Mouse (Mus musculus): ENCODE results near the gene Gm4553. TPM values are rescaled to one million over a fixed set of nuclear protein-coding genes. Genes with fewer than 3 reads are reported as not detected.
"Not testable (repeated sequence)": the region's sequence is repeated elsewhere in the genome, so short reads cannot be mapped to it uniquely, and the experiment has no call there.

Gene Gm4553
- polyA plus RNA-seq, 1 experiment from 2014 or later = not detected

GRCm38 (mm10) chr7:142146033-142146432, 19.5 kb downstream of the Gm4553 start:
- Histone ChIP-seq H3K27ac (replicated peaks; ENCODE audit: low read depth, low read length) (no peak overlapping the region), H3K4me1 (ENCODE audit: control insufficient read depth, insufficient read depth, low read length) (no peaks in the 10 kb centered on the region), H3K9ac (replicated peaks; ENCODE audit: low read length) (no peak overlapping the region), H3K27me3 (ENCODE audit: control insufficient read depth, insufficient read depth, low read length) (no peaks in the 10 kb centered on the region), H3K9me3 (ENCODE audit: control insufficient read depth, low read length) (no peaks in the 10 kb centered on the region), H3K4me2 (ENCODE audit: low read length) (no peak overlapping the region), H3K36me3 (ENCODE audit: control insufficient read depth, insufficient read depth, low read length) (no peaks in the 10 kb centered on the region), H3K4me3 (replicated peaks; ENCODE audit: low read depth, low read length) (no peak overlapping the region)
- ATAC-seq (ENCODE audit: low FRiP score, low TSS enrichment) (no peak), DNase-seq (peak; percentile 83)
- WGBS = 0% methylated on average over 1 of the region's 1 CpGs

DNA sequence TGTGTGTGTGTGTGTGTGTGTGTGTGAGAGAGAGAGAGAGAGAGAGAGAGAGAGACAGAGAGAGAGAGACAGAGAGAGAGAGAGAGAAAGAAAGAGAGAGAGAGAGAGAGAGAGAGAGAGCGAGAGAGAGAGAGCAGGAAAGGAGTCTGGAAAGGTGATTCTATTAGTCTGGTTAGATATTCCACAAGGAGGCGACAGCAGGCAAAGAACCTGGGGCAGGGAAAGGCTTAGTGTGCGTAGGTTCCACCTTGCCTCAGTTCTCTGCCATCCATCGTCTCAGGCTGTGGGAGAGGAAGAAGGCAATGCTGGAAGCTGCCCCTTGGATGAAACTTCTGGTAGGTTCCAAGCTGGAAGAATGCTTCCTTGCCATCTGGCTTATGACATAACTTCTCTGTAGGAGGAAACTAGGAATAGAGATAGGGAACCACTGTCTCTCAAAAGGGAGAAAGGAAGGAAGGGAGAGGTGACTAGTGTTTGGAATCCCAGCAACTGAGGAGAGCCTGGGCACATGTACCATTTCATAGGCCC, 20.1 kb downstream of the Gm4553 start:
- H3K4me1 ChIP-seq (ENCODE audit: control insufficient read depth, insufficient read depth, low read length) = no peaks in the 10 kb centered on the region
- no peaks in the 10 kb centered on the region for H3K27me3 ChIP-seq (ENCODE audit: control insufficient read depth, insufficient read depth, low read length)
- no peaks in the 10 kb centered on the region for H3K36me3 ChIP-seq (ENCODE audit: control insufficient read depth, insufficient read depth, low read length)
- WGBS = 56% methylated on average over 4 of the region's 4 CpGs
- DNase-seq = no peak
- no peaks in the 10 kb centered on the region for H3K9me3 ChIP-seq (ENCODE audit: control insufficient read depth, low read length)
- H3K4me2 ChIP-seq (ENCODE audit: low read length) = no peak overlapping the region
- no peak overlapping the region for H3K4me3 ChIP-seq (replicated peaks; ENCODE audit: low read depth, low read length)
- no peak overlapping the region for H3K27ac ChIP-seq (replicated peaks; ENCODE audit: low read depth, low read length)
- ATAC-seq (ENCODE audit: low FRiP score, low TSS enrichment) = no peak
- H3K9ac ChIP-seq (replicated peaks; ENCODE audit: low read length) = no peak overlapping the region

DNA sequence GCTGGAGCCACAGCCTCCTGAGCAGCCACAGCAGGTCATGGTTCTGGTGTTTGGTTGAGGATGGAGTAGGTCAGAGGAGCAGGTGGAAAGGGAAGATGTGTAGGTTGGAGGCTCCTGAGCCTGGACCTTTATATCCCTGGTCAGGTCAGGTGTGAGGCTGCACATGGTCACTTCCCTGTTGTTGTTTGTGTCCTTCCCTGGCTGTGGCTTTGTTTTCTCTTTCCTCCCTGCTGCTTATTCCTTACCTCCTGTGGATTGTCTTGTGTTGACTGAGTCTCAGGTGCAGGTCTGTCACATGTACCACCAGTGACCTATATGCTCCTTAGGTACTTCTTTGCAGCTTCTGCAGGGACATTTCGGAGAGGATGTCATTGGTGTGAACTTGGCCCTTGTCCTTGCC, 21.0 kb downstream of the Gm4553 start, which contains the start of gene Gm45337:
Gm45337 (minus strand) TSS at position 101 of the 400 bp plus-strand sequence.
- Histone ChIP-seq H3K9ac (replicated peaks; ENCODE audit: low read length) (no peak within 1 kb of the TSS), H3K36me3 (ENCODE audit: control insufficient read depth, insufficient read depth, low read length) (no peaks in the 10 kb centered on the region), H3K4me2 (ENCODE audit: low read length) (no peak within 1 kb of the TSS), H3K4me1 (ENCODE audit: control insufficient read depth, insufficient read depth, low read length) (no peaks in the 10 kb centered on the region), H3K9me3 (ENCODE audit: control insufficient read depth, low read length) (no peaks in the 10 kb centered on the region), H3K27ac (replicated peaks; ENCODE audit: low read depth, low read length) (no peak within 1 kb of the TSS), H3K27me3 (ENCODE audit: control insufficient read depth, insufficient read depth, low read length) (no peaks in the 10 kb centered on the region), H3K4me3 (replicated peaks; ENCODE audit: low read depth, low read length) (no peak within 1 kb of the TSS)
- 74% methylated on average over 1 of the region's 1 CpGs for WGBS
- DNase-seq = no peak
- no peak for ATAC-seq (ENCODE audit: low FRiP score, low TSS enrichment)

GRCm38 (mm10) chr7:142143506-142144010, 22.0 kb downstream of the Gm4553 start:
- H3K9ac ChIP-seq (replicated peaks; ENCODE audit: low read length); H3K27ac ChIP-seq (replicated peaks; ENCODE audit: low read depth, low read length); H3K9me3 ChIP-seq (ENCODE audit: control insufficient read depth, low read length); H3K27me3 ChIP-seq (ENCODE audit: control insufficient read depth, insufficient read depth, low read length); H3K4me2 ChIP-seq (ENCODE audit: low read length); H3K36me3 ChIP-seq (ENCODE audit: control insufficient read depth, insufficient read depth, low read length); H3K4me1 ChIP-seq (ENCODE audit: control insufficient read depth, insufficient read depth, low read length); ATAC-seq (ENCODE audit: low FRiP score, low TSS enrichment); H3K4me3 ChIP-seq (replicated peaks; ENCODE audit: low read depth, low read length); DNase-seq: not testable (repeated sequence)
- 73% methylated on average over 1 of the region's 1 CpGs for WGBS

DNA sequence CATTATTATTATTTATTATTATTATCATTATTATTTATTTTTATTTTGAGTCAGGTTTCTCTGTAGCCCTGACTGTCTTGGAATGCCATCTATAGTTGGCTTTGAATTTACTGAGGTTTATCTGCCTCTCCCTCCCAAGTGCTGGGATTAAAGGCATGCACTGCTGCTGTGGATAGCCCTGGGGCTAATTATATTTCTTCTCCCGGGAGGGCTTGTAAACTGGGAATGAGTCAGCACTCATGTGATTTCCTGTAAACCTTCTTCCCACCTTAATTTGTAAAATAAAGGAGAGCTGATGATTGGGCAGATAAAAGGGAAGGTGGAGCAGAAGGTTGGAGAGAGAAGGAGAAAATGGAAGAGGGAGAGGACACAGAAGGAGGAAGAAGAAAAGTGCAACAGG, 24.8 kb downstream of the Gm4553 start:
- no peaks in the 10 kb centered on the region for H3K27me3 ChIP-seq (ENCODE audit: control insufficient read depth, insufficient read depth, low read length)
- no peaks in the 10 kb centered on the region for H3K36me3 ChIP-seq (ENCODE audit: control insufficient read depth, insufficient read depth, low read length)
- H3K9me3 ChIP-seq (ENCODE audit: control insufficient read depth, low read length) = no peaks in the 10 kb centered on the region
- no peak overlapping the region for H3K4me2 ChIP-seq (ENCODE audit: low read length)
- DNase-seq = no peak
- 59% methylated on average over 1 of the region's 1 CpGs for WGBS
- H3K27ac ChIP-seq (replicated peaks; ENCODE audit: low read depth, low read length) = no peak overlapping the region
- no peak overlapping the region for H3K4me3 ChIP-seq (replicated peaks; ENCODE audit: low read depth, low read length)
- H3K9ac ChIP-seq (replicated peaks; ENCODE audit: low read length) = no peak overlapping the region
- ATAC-seq (ENCODE audit: low FRiP score, low TSS enrichment) = no peak
- H3K4me1 ChIP-seq (ENCODE audit: control insufficient read depth, insufficient read depth, low read length) = no peaks in the 10 kb centered on the region

DNA sequence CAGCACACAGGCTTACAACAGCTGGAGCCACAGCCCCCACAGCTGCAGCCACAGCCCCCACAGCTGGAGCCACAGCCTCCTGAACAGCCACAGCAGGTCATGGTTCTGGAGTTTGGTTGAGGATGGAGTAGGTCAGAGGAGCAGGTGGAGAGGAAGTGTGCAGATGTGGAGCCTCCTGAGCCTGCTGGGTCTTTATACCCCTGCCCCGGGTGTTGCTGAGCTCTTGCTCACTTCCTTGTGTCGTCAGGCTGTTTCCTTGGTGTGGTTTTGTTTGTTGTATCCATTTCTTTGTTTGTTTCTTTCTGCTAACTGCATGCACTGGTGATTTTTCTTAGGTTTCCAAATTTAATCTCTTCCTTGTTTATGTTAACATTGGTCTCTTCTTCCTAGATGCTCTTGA, 29.6 kb downstream of the Gm4553 start, which contains the start of gene Gm39115:
Gm39115 (minus strand) TSS at position 101 of the 400 bp plus-strand sequence.
- not testable (repeated sequence) for H3K4me3 ChIP-seq (replicated peaks; ENCODE audit: low read depth, low read length); H3K4me2 ChIP-seq (ENCODE audit: low read length); H3K9ac ChIP-seq (replicated peaks; ENCODE audit: low read length); H3K9me3 ChIP-seq (ENCODE audit: control insufficient read depth, low read length); ATAC-seq (ENCODE audit: low FRiP score, low TSS enrichment); H3K4me1 ChIP-seq (ENCODE audit: control insufficient read depth, insufficient read depth, low read length); H3K27ac ChIP-seq (replicated peaks; ENCODE audit: low read depth, low read length); H3K27me3 ChIP-seq (ENCODE audit: control insufficient read depth, insufficient read depth, low read length); H3K36me3 ChIP-seq (ENCODE audit: control insufficient read depth, insufficient read depth, low read length); DNase-seq
- WGBS = 53% methylated on average over 2 of the region's 2 CpGs

DNA sequence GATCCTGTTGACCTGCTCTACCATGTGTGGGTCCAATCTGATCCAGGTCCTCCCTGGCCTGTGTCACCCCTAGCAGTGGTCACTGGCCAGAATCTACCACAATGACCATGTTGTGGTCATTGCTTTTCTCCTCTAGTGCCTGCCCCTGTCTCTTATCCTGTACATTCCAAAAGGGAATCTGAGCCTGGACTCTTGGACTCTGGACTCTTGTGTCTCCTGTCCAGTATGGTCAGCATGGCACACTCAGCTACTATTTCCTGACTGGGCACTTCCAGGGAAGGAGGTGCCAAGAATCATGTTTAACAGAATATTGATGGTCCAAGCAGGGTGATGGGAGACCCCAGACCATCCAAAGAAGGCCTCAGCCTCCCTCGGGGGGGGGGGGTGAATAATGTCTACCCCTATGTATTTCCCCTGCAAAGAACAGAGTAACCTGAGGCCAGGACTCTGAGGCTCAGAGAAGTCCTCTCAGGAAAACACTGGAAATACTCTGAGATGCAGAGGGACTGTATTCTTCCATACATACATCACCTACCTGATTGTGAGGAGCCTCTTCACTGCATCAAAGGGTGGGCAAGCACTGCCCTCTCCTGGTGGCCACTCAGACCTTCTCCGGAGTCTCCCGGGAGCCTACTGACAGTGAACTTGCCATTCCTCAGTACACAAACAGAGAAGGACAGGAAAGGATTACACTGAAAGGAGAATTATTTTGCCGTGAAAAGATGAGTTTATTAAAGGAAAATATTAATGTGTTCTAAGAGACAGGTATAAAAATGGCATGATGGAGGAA, 31.1 kb downstream of the Gm4553 start:
- H3K27me3 ChIP-seq (ENCODE audit: control insufficient read depth, insufficient read depth, low read length) = no peaks in the 10 kb centered on the region
- DNase-seq = peak; percentile 66
- H3K9me3 ChIP-seq (ENCODE audit: control insufficient read depth, low read length) = no peaks in the 10 kb centered on the region
- no peak overlapping the region for H3K4me3 ChIP-seq (replicated peaks; ENCODE audit: low read depth, low read length)
- H3K27ac ChIP-seq (replicated peaks; ENCODE audit: low read depth, low read length) = no peak overlapping the region
- no peaks in the 10 kb centered on the region for H3K36me3 ChIP-seq (ENCODE audit: control insufficient read depth, insufficient read depth, low read length)
- no peaks in the 10 kb centered on the region for H3K4me1 ChIP-seq (ENCODE audit: control insufficient read depth, insufficient read depth, low read length)
- H3K9ac ChIP-seq (replicated peaks; ENCODE audit: low read length) = no peak overlapping the region
- WGBS = 65% methylated on average over 4 of the region's 4 CpGs
- no peak overlapping the region for H3K4me2 ChIP-seq (ENCODE audit: low read length)
- no peak for ATAC-seq (ENCODE audit: low FRiP score, low TSS enrichment)

GRCm38 (mm10) chr7:142128843-142129242, 36.7 kb downstream of the Gm4553 start:
- Histone ChIP-seq H3K4me3 (replicated peaks; ENCODE audit: low read depth, low read length) (no peak overlapping the region), H3K4me1 (ENCODE audit: control insufficient read depth, insufficient read depth, low read length) (no peaks in the 10 kb centered on the region), H3K27ac (replicated peaks; ENCODE audit: low read depth, low read length) (no peak overlapping the region), H3K9ac (replicated peaks; ENCODE audit: low read length) (no peak overlapping the region), H3K27me3 (ENCODE audit: control insufficient read depth, insufficient read depth, low read length) (no peaks in the 10 kb centered on the region), H3K9me3 (ENCODE audit: control insufficient read depth, low read length) (no peaks in the 10 kb centered on the region), H3K4me2 (ENCODE audit: low read length) (no peak overlapping the region), H3K36me3 (ENCODE audit: control insufficient read depth, insufficient read depth, low read length) (no peaks in the 10 kb centered on the region)
- no peak for DNase-seq
- ATAC-seq (ENCODE audit: low FRiP score, low TSS enrichment) = no peak
- WGBS = 60% methylated on average over 4 of the region's 4 CpGs

DNA sequence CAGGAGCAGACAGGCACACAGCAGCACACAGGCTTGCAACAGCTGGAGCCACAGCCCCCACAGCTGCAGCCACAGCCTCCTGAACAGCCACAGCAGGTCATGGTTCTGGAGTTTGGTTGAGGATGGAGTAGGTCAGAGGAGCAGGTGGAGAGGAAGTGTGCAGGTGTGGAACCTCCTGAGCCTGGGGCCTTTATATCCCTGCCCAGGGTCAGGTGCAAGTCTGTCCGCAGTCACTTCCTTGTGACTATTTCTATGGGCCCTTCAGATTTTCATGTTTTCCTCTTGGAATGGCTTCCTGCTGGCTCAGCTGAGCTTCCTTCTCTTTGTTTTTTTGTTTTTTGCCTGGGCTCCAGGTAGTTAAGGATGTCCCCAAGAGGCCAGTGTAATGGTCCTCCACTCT, 44.9 kb downstream of the Gm4553 start, which contains the start of gene Gm45618:
Gm45618 (minus strand) TSS at position 101 of the 400 bp plus-strand sequence.
- DNase-seq; ATAC-seq (ENCODE audit: low FRiP score, low TSS enrichment); H3K4me3 ChIP-seq (replicated peaks; ENCODE audit: low read depth, low read length); H3K27me3 ChIP-seq (ENCODE audit: control insufficient read depth, insufficient read depth, low read length); H3K4me1 ChIP-seq (ENCODE audit: control insufficient read depth, insufficient read depth, low read length); H3K36me3 ChIP-seq (ENCODE audit: control insufficient read depth, insufficient read depth, low read length); H3K9me3 ChIP-seq (ENCODE audit: control insufficient read depth, low read length); H3K4me2 ChIP-seq (ENCODE audit: low read length); H3K9ac ChIP-seq (replicated peaks; ENCODE audit: low read length); H3K27ac ChIP-seq (replicated peaks; ENCODE audit: low read depth, low read length): not testable (repeated sequence)
- 83% methylated on average over 1 of the region's 1 CpGs for WGBS
